Mouse (Mus musculus) embryonic facial prominence, embryonic 11.5 days (tissue): ENCODE measurements at regions not wholly inside any gene's neighbourhood (a gene's known extent, or its start where the extent isn't known, plus 50 kb on each side); places are given as distances from the start of the nearest gene placed in this dataset.

ENCODE experiments used
- ATAC-seq: fragments of 200-750 bp; cut with Nextera tagmentation; replicated peaks from 2 replicates; pipeline ENCODE4 v1.8.0; 2017; ENCODE audit warnings: low read depth; ENCODE audit not compliant: insufficient number of reproducible peaks, low FRiP score, low TSS enrichment
- DNase-seq: peaks from one replicate; pipeline ENCODE4 v3.0.0-alpha.2; 2015; ENCODE audit warnings: low spot score
- H3K27ac ChIP-seq: fragments of 300-500 bp; sonication (generic); replicated peaks from 2 replicates; pipeline ENCODE4 v1.5.1; 2014; ENCODE audit warnings: mild to moderate bottlenecking, low read depth, low read length, control low read depth
- H3K27me3 ChIP-seq: fragments of 300-500 bp; sonication (generic); 2 replicates; pipeline ENCODE4 v1.6.1; 2014; ENCODE audit warnings: mild to moderate bottlenecking, low read length, moderate library complexity, mixed read lengths; ENCODE audit not compliant: control insufficient read depth, insufficient read depth
- H3K36me3 ChIP-seq: fragments of 300-500 bp; sonication (generic); replicated peaks from 2 replicates; pipeline ENCODE4 v1.6.1; 2014; ENCODE audit warnings: low read depth, mild to moderate bottlenecking, low read length, moderate library complexity, mixed read lengths; ENCODE audit not compliant: control insufficient read depth, insufficient read depth
- H3K4me1 ChIP-seq: fragments of 300-500 bp; sonication (generic); 2 replicates; pipeline ENCODE4 v1.6.1; 2014; ENCODE audit warnings: low read length, mixed read lengths; ENCODE audit not compliant: control insufficient read depth, insufficient read depth
- H3K4me2 ChIP-seq: fragments of 300-500 bp; sonication (generic); 2 replicates; pipeline ENCODE4 v1.6.1; 2014; ENCODE audit warnings: low read depth, mild to moderate bottlenecking, control low read depth, low read length, moderate library complexity
- H3K4me3 ChIP-seq: fragments of 300-500 bp; sonication (generic); 2 replicates; pipeline ENCODE4 v1.5.1; 2014; ENCODE audit warnings: low read depth, low read length, control low read depth
- H3K9ac ChIP-seq: fragments of 300-500 bp; sonication (generic); replicated peaks from 2 replicates; pipeline ENCODE4 v1.6.1; 2014; ENCODE audit warnings: mild to moderate bottlenecking, control low read depth, low read length
- H3K9me3 ChIP-seq: fragments of 300-500 bp; sonication (generic); replicated peaks from 2 replicates; pipeline ENCODE4 v1.6.1; 2016; ENCODE audit warnings: mild to moderate bottlenecking, low read length, inconsistent platforms, mixed read lengths; ENCODE audit not compliant: control insufficient read depth
- WGBS: fragments of 180-500 bp; shearing (Covaris S2); extraction: QIAGEN DNeasy Blood & Tissue Kit; methylation state at CpG from one replicate; pipeline ENCODE4 v1.1.7; 2014; 5-methylcytosine and 5-hydroxymethylcytosine counted together

GRCm38 (mm10) chr2:128372204-128372603, 218.8 kb upstream of the Spdye4c start:
- no peak overlapping the region for H3K4me3 ChIP-seq
- H3K4me2 ChIP-seq, result no peak overlapping the region; the same call in 1 of the 2 replicates
- H3K9me3 ChIP-seq, result no peaks in the 10 kb centered on the region
- WGBS, result 83% methylated on average over 13 of the region's 13 CpGs
- no peaks in the 10 kb centered on the region for H3K27me3 ChIP-seq
- no peak for ATAC-seq
- no peak overlapping the region for H3K27ac ChIP-seq
- no peak overlapping the region for H3K9ac ChIP-seq
- no peak for DNase-seq
- H3K4me1 ChIP-seq, result no peaks in the 10 kb centered on the region
- no peaks in the 10 kb centered on the region for H3K36me3 ChIP-seq

GRCm38 (mm10) chr2:128373363-128374252, 217.4 kb upstream of the Spdye4c start:
- no peak for ATAC-seq
- 47% methylated on average over 12 of the region's 12 CpGs for WGBS
- H3K4me3 ChIP-seq, result no peak overlapping the region
- no peak for DNase-seq
- no peaks in the 10 kb centered on the region for H3K36me3 ChIP-seq
- no peaks in the 10 kb centered on the region for H3K9me3 ChIP-seq
- H3K27ac ChIP-seq, result no peak overlapping the region
- H3K27me3 ChIP-seq, result no peaks in the 10 kb centered on the region
- no peak overlapping the region for H3K9ac ChIP-seq
- no peak overlapping the region for H3K4me2 ChIP-seq
- H3K4me1 ChIP-seq, result no peaks in the 10 kb centered on the region

GRCm38 (mm10) chr2:128374253-128374566, 216.8 kb upstream of the Spdye4c start:
- Histone ChIP-seq H3K36me3 (no peaks in the 10 kb centered on the region), H3K9ac (no peak overlapping the region), H3K4me2 (no peak overlapping the region), H3K27me3 (no peaks in the 10 kb centered on the region), H3K4me1 (no peaks in the 10 kb centered on the region), H3K4me3 (no peak overlapping the region), H3K27ac (no peak overlapping the region), H3K9me3 (no peaks in the 10 kb centered on the region)
- 78% methylated on average over 2 of the region's 2 CpGs for WGBS
- ATAC-seq (no peak), DNase-seq (no peak)

- Histone ChIP-seq H3K36me3 (no peaks in the 10 kb centered on the region), H3K9ac (no peak overlapping the region), H3K4me3 (no peak overlapping the region), H3K27me3 (no peaks in the 10 kb centered on the region), H3K9me3 (no peaks in the 10 kb centered on the region), H3K27ac (no peak overlapping the region), H3K4me1 (no peaks in the 10 kb centered on the region), H3K4me2 (no peak overlapping the region)
- DNase-seq, result no peak
- ATAC-seq, result no peak
- WGBS, result 91% methylated on average over 5 of the region's 5 CpGs
Observed at GRCm38 (mm10) chr2:128374926-128375325, 216.1 kb upstream of the Spdye4c start.

- DNase-seq, result no peak
- no peak overlapping the region for H3K4me3 ChIP-seq
- WGBS, result 83% methylated on average over 3 of the region's 3 CpGs
- H3K27ac ChIP-seq, result no peak overlapping the region
- ATAC-seq, result no peak
- H3K9ac ChIP-seq, result no peak overlapping the region
- no peak overlapping the region for H3K4me2 ChIP-seq
- H3K9me3 ChIP-seq, result no peaks in the 10 kb centered on the region
- no peaks in the 10 kb centered on the region for H3K4me1 ChIP-seq
- H3K36me3 ChIP-seq, result no peaks in the 10 kb centered on the region
- no peaks in the 10 kb centered on the region for H3K27me3 ChIP-seq
Observed at GRCm38 (mm10) chr2:128375827-128376226, 215.2 kb upstream of the Spdye4c start.

- ATAC-seq, result no peak
- DNase-seq, result no peak
Observed at GRCm38 (mm10) chr2:128377176-128377575, 213.8 kb upstream of the Spdye4c start.

GRCm38 (mm10) chr2:128377680-128378079, 213.3 kb upstream of the Spdye4c start:
- 68% methylated on average over 10 of the region's 10 CpGs for WGBS

More at GRCm38 (mm10) chr2:128377176-128377575, 213.8 kb upstream of the Spdye4c start:
- Histone ChIP-seq H3K4me1 (no peaks in the 10 kb centered on the region), H3K36me3 (no peaks in the 10 kb centered on the region), H3K27me3 (no peaks in the 10 kb centered on the region), H3K9me3 (no peaks in the 10 kb centered on the region), H3K4me2 (no peak overlapping the region), H3K27ac (no peak overlapping the region), H3K9ac (no peak overlapping the region), H3K4me3 (no peak overlapping the region)
- 51% methylated on average over 6 of the region's 6 CpGs for WGBS

GRCm38 (mm10) chr2:128378456-128378855, 212.6 kb upstream of the Spdye4c start:
- H3K9ac ChIP-seq, result no peak overlapping the region
- no peaks in the 10 kb centered on the region for H3K36me3 ChIP-seq
- H3K4me3 ChIP-seq, result no peak overlapping the region
- H3K27me3 ChIP-seq, result no peaks in the 10 kb centered on the region
- WGBS, result 77% methylated on average over 7 of the region's 7 CpGs
- no peaks in the 10 kb centered on the region for H3K4me1 ChIP-seq
- DNase-seq, result no peak
- H3K27ac ChIP-seq, result no peak overlapping the region
- no peak for ATAC-seq
- no peak overlapping the region for H3K4me2 ChIP-seq
- no peaks in the 10 kb centered on the region for H3K9me3 ChIP-seq

More at GRCm38 (mm10) chr2:128377680-128378079, 213.3 kb upstream of the Spdye4c start:
- H3K9me3 ChIP-seq, result no peaks in the 10 kb centered on the region
- ATAC-seq, result no peak
- H3K36me3 ChIP-seq, result no peaks in the 10 kb centered on the region
- H3K4me2 ChIP-seq, result no peak overlapping the region
- no peaks in the 10 kb centered on the region for H3K27me3 ChIP-seq
- DNase-seq, result no peak
- no peak overlapping the region for H3K27ac ChIP-seq
- H3K4me1 ChIP-seq, result no peaks in the 10 kb centered on the region
- no peak overlapping the region for H3K9ac ChIP-seq
- H3K4me3 ChIP-seq, result no peak overlapping the region
